Mouse (Mus musculus): ENCODE results near the gene Uchl4. TPM values are rescaled to one million over a fixed set of nuclear protein-coding genes. Genes with fewer than 3 reads are reported as not detected.
"Not testable (repeated sequence)": the region's sequence is repeated elsewhere in the genome, so short reads cannot be mapped to it uniquely, and the experiment has no call there.

Uchl4 gene
- polyA plus RNA-seq (2015; fragmentation: Nextera tagmentation; extraction: Ambion mirVana), result 2.2 and 3.3 TPM in 2 replicates

GRCm38 (mm10) chr9:64234768-64235435 is at the start of gene Uchl4:
Gene Uchl4 (plus strand): TSS chr9:64235201.
- no peaks in the 10 kb centered on the region for H3K36me3 ChIP-seq
- 0 out of 2 replicates have a peak within 1 kb of the TSS, but pooled peaks have one; percentile 42 for H3K27ac ChIP-seq
- H3K9ac ChIP-seq, result no peak within 1 kb of the TSS
- no peaks in the 10 kb centered on the region for H3K27me3 ChIP-seq (replicated peaks)
- no peak within 1 kb of the TSS for H3K4me2 ChIP-seq (replicated peaks)
- 76% methylated on average over 8 of the region's 8 CpGs for WGBS
- H3K9me3 ChIP-seq, result no peaks in the 10 kb centered on the region
- H3K4me1 ChIP-seq (replicated peaks), result peaks cover 24% of the 10 kb centered on the region
- no peak within 1 kb of the TSS for H3K4me3 ChIP-seq (replicated peaks)
- no peak for ATAC-seq

GRCm38 (mm10) chr9:64193879-64194278 is 41.1 kb upstream of the Uchl4 start:
- Histone ChIP-seq H3K4me2 (replicated peaks) (no peak overlapping the region), H3K27ac (no peak overlapping the region), H3K9ac (no peak overlapping the region), H3K4me3 (replicated peaks) (no peak overlapping the region), H3K27me3 (replicated peaks) (no peaks in the 10 kb centered on the region), H3K36me3 (peaks cover 27% of the 10 kb centered on the region), H3K9me3 (no peaks in the 10 kb centered on the region), H3K4me1 (replicated peaks) (peaks cover 5% of the 10 kb centered on the region; the same call in 1 of the 2 replicates)
- 81% methylated on average over 1 of the region's 1 CpGs for WGBS
- ATAC-seq, result no peak

GRCm38 (mm10) chr9:64195554-64195953 is 39.4 kb upstream of the Uchl4 start:
- WGBS, result 66% methylated on average over 4 of the region's 4 CpGs

GRCm38 (mm10) chr9:64197524-64197923 is 37.5 kb upstream of the Uchl4 start:
- Histone ChIP-seq H3K9ac (no peak overlapping the region), H3K4me1 (replicated peaks) (peaks cover 9% of the 10 kb centered on the region; the same call in 1 of the 2 replicates), H3K9me3 (no peaks in the 10 kb centered on the region), H3K27me3 (replicated peaks) (no peaks in the 10 kb centered on the region), H3K4me3 (replicated peaks) (no peak overlapping the region), H3K36me3 (peaks cover 13% of the 10 kb centered on the region), H3K27ac (no peak overlapping the region), H3K4me2 (replicated peaks) (no peak overlapping the region)
- WGBS, result 76% methylated on average over 8 of the region's 8 CpGs
- ATAC-seq, result no peak

More at GRCm38 (mm10) chr9:64195554-64195953, 39.4 kb upstream of the Uchl4 start:
- Histone ChIP-seq H3K4me3 (replicated peaks) (no peak overlapping the region), H3K4me1 (replicated peaks) (peaks cover 9% of the 10 kb centered on the region; the same call in 1 of the 2 replicates), H3K27ac (no peak overlapping the region), H3K9ac (no peak overlapping the region; the same call in 1 of the 2 replicates), H3K27me3 (replicated peaks) (no peaks in the 10 kb centered on the region), H3K9me3 (no peaks in the 10 kb centered on the region), H3K4me2 (replicated peaks) (no peak overlapping the region), H3K36me3 (peaks cover 24% of the 10 kb centered on the region)
- ATAC-seq, result no peak

- no peak overlapping the region for H3K4me3 ChIP-seq (replicated peaks)
- 91% methylated on average over 5 of the region's 5 CpGs for WGBS
- no peaks in the 10 kb centered on the region for H3K27me3 ChIP-seq (replicated peaks)
- H3K27ac ChIP-seq, result peak overlapping the region; percentile 72
- H3K9ac ChIP-seq, result no peak overlapping the region
- ATAC-seq, result 0 out of 2 replicates have a peak, but pooled peaks have one; percentile 17
- no peak overlapping the region for H3K4me2 ChIP-seq (replicated peaks)
- H3K4me1 ChIP-seq (replicated peaks), result peaks cover 9% of the 10 kb centered on the region; the same call in 1 of the 2 replicates
- H3K9me3 ChIP-seq, result no peaks in the 10 kb centered on the region
- peaks cover 8% of the 10 kb centered on the region for H3K36me3 ChIP-seq
Observed at GRCm38 (mm10) chr9:64198068-64198762, 36.8 kb upstream of the Uchl4 start.

- not testable (repeated sequence) for H3K9ac ChIP-seq; H3K4me2 ChIP-seq (replicated peaks); H3K27me3 ChIP-seq (replicated peaks); H3K9me3 ChIP-seq; H3K4me1 ChIP-seq (replicated peaks); H3K4me3 ChIP-seq (replicated peaks); H3K36me3 ChIP-seq
- peak overlapping the region; percentile 72 for H3K27ac ChIP-seq
- 68% methylated on average over 7 of the region's 7 CpGs for WGBS
- ATAC-seq, result peak; percentile 55
Observed at GRCm38 (mm10) chr9:64198763-64199418, 36.1 kb upstream of the Uchl4 start.

GRCm38 (mm10) chr9:64199897-64200296 is 35.1 kb upstream of the Uchl4 start:
- WGBS, result 43% methylated on average over 2 of the region's 2 CpGs
- peaks cover 6% of the 10 kb centered on the region; the same call in 1 of the 2 replicates for H3K36me3 ChIP-seq
- H3K4me1 ChIP-seq (replicated peaks), result peaks cover 9% of the 10 kb centered on the region; the same call in 1 of the 2 replicates
- H3K4me3 ChIP-seq (replicated peaks), result no peak overlapping the region
- no peak overlapping the region for H3K9ac ChIP-seq
- H3K27ac ChIP-seq, result peak overlapping the region; percentile 71
- no peaks in the 10 kb centered on the region for H3K9me3 ChIP-seq
- no peak overlapping the region for H3K4me2 ChIP-seq (replicated peaks)
- peak; percentile 84 for ATAC-seq
- H3K27me3 ChIP-seq (replicated peaks), result no peaks in the 10 kb centered on the region

- no peak overlapping the region; the same call in 1 of the 2 replicates for H3K27ac ChIP-seq
- peaks cover 12% of the 10 kb centered on the region; the same call in 1 of the 2 replicates for H3K36me3 ChIP-seq
- H3K9me3 ChIP-seq, result no peaks in the 10 kb centered on the region
- no peaks in the 10 kb centered on the region for H3K27me3 ChIP-seq (replicated peaks)
- no peak overlapping the region for H3K4me3 ChIP-seq (replicated peaks)
- ATAC-seq, result no peak
- peaks cover 9% of the 10 kb centered on the region; the same call in 1 of the 2 replicates for H3K4me1 ChIP-seq (replicated peaks)
- no peak overlapping the region for H3K9ac ChIP-seq
- no peak overlapping the region for H3K4me2 ChIP-seq (replicated peaks)
Observed at GRCm38 (mm10) chr9:64202331-64202730, 32.7 kb upstream of the Uchl4 start.

GRCm38 (mm10) chr9:64202866-64203265 is 32.1 kb upstream of the Uchl4 start:
- no peak overlapping the region for H3K9ac ChIP-seq
- no peak overlapping the region for H3K4me2 ChIP-seq (replicated peaks)
- H3K9me3 ChIP-seq, result no peaks in the 10 kb centered on the region
- H3K27ac ChIP-seq, result no peak overlapping the region; the same call in 1 of the 2 replicates
- H3K36me3 ChIP-seq, result peaks cover 12% of the 10 kb centered on the region; the same call in 1 of the 2 replicates
- H3K27me3 ChIP-seq (replicated peaks), result no peaks in the 10 kb centered on the region
- no peak overlapping the region for H3K4me3 ChIP-seq (replicated peaks)
- peaks cover 9% of the 10 kb centered on the region; the same call in 1 of the 2 replicates for H3K4me1 ChIP-seq (replicated peaks)
- ATAC-seq, result no peak

GRCm38 (mm10) chr9:64207509-64208084 is 27.4 kb upstream of the Uchl4 start:
- H3K4me1 ChIP-seq (replicated peaks), result no peaks in the 10 kb centered on the region
- H3K36me3 ChIP-seq, result peaks cover 14% of the 10 kb centered on the region
- H3K9me3 ChIP-seq, result no peaks in the 10 kb centered on the region
- H3K4me3 ChIP-seq (replicated peaks), result no peak overlapping the region
- no peak overlapping the region for H3K9ac ChIP-seq
- H3K27ac ChIP-seq, result no peak overlapping the region
- 80% methylated on average over 3 of the region's 3 CpGs for WGBS
- no peak overlapping the region for H3K4me2 ChIP-seq (replicated peaks)
- ATAC-seq, result no peak
- no peaks in the 10 kb centered on the region for H3K27me3 ChIP-seq (replicated peaks)

- Histone ChIP-seq H3K4me3 (replicated peaks) (no peak overlapping the region), H3K9me3 (no peaks in the 10 kb centered on the region), H3K36me3 (peaks cover 6% of the 10 kb centered on the region), H3K9ac (no peak overlapping the region), H3K27me3 (replicated peaks) (no peaks in the 10 kb centered on the region), H3K27ac (no peak overlapping the region), H3K4me2 (replicated peaks) (no peak overlapping the region), H3K4me1 (replicated peaks) (peaks cover 3% of the 10 kb centered on the region; the same call in 1 of the 2 replicates)
- ATAC-seq, result peak; percentile 76
- 77% methylated on average over 17 of the region's 17 CpGs for WGBS
Observed at GRCm38 (mm10) chr9:64214452-64214851, 20.5 kb upstream of the Uchl4 start.

GRCm38 (mm10) chr9:64216090-64216489 is 18.9 kb upstream of the Uchl4 start:
- 50% methylated on average over 4 of the region's 4 CpGs for WGBS
- Histone ChIP-seq H3K36me3 (peaks cover 6% of the 10 kb centered on the region; the same call in 1 of the 2 replicates), H3K4me2 (replicated peaks) (no peak overlapping the region), H3K9ac (no peak overlapping the region), H3K9me3 (no peaks in the 10 kb centered on the region), H3K4me3 (replicated peaks) (no peak overlapping the region), H3K4me1 (replicated peaks) (peaks cover 3% of the 10 kb centered on the region; the same call in 1 of the 2 replicates), H3K27ac (no peak overlapping the region), H3K27me3 (replicated peaks) (no peaks in the 10 kb centered on the region)
- no peak for ATAC-seq

Measured in intestine, embryonic 15.5 days (tissue).